Mouse (Mus musculus): ENCODE measurements around the gene Syndig1. TPM values are rescaled to one million over a fixed set of nuclear protein-coding genes. Genes with fewer than 3 reads are reported as not detected.

Syndig1 gene
- polyA plus RNA-seq, 1 experiment from 2014 or later = 15.0 TPM

Other genes with a start within 250 kb of the Syndig1 start
- gene C530025M09Rik, start 2.0 kb downstream of the Syndig1 start, polyA plus RNA-seq (2016; fragmentation: Nextera tagmentation; extraction: Ambion mirVana) = 1.2 and 1.9 TPM in 2 replicates